Mouse (Mus musculus) heart, postnatal 0 days (tissue): ENCODE data around the gene Rpn1. TPM values are rescaled to one million over a fixed set of nuclear protein-coding genes. Genes with fewer than 3 reads are reported as not detected.

Experiments used
- ATAC-seq: fragments of 200-750 bp; cut with Nextera tagmentation; 2 replicates; pipeline ENCODE4 v1.8.0; 2017; ENCODE audit warnings: low read depth, moderate number of reproducible peaks, moderate library complexity; ENCODE audit not compliant: insufficient read depth
- DNase-seq: peaks from one replicate; pipeline ENCODE4 v3.0.0-alpha.2; 2016; ENCODE audit warnings: low spot score
- H3K27ac ChIP-seq: fragments of 300-500 bp; sonication (generic); 2 replicates; pipeline ENCODE4 v1.5.1; 2014; ENCODE audit warnings: low read depth, mild to moderate bottlenecking
- H3K27me3 ChIP-seq: fragments of 300-500 bp; sonication (generic); 2 replicates; pipeline ENCODE4 v1.6.1; 2014; ENCODE audit warnings: low read length, mixed read lengths; ENCODE audit not compliant: control insufficient read depth, insufficient read depth
- H3K36me3 ChIP-seq: fragments of 300-500 bp; sonication (generic); replicated peaks from 2 replicates; pipeline ENCODE4 v1.6.1; 2014; ENCODE audit warnings: low read length, mixed read lengths; ENCODE audit not compliant: control insufficient read depth, insufficient read depth
- H3K4me1 ChIP-seq: fragments of 300-500 bp; sonication (generic); 2 replicates; pipeline ENCODE4 v1.6.1; 2014; ENCODE audit warnings: antibody characterized with exemption; ENCODE audit not compliant: control insufficient read depth, insufficient read depth
- H3K4me2 ChIP-seq: fragments of 300-500 bp; sonication (generic); 2 replicates; pipeline ENCODE4 v1.6.1; 2014; ENCODE audit warnings: low read depth, mild to moderate bottlenecking, low read length, moderate library complexity
- H3K4me3 ChIP-seq: fragments of 300-500 bp; sonication (generic); 2 replicates; pipeline ENCODE4 v1.5.1; 2014; ENCODE audit warnings: low read depth, low read length
- H3K9ac ChIP-seq: fragments of 300-500 bp; sonication (generic); replicated peaks from 2 replicates; pipeline ENCODE4 v1.6.1; 2014; ENCODE audit warnings: low read depth, low read length, mixed read lengths
- H3K9me3 ChIP-seq: fragments of 300-500 bp; sonication (generic); replicated peaks from 2 replicates; pipeline ENCODE4 v1.6.1; 2016; ENCODE audit warnings: low read length; ENCODE audit not compliant: control insufficient read depth
- CTCF ChIP-seq: IDR thresholded peaks from 2 replicates; pipeline ENCODE4 v1.5.1; 2016; ENCODE audit warnings: antibody characterized with exemption, control low read depth, low read depth
- EP300 ChIP-seq: IDR thresholded peaks from 2 replicates; pipeline ENCODE4 v1.6.1; 2016; ENCODE audit warnings: antibody characterized with exemption, low read depth
- WGBS: fragments of 180-500 bp; shearing (Covaris S2); extraction: QIAGEN DNeasy Blood & Tissue Kit; methylation state at CpG from one replicate; pipeline ENCODE4 v1.1.7; 2014; 5-methylcytosine and 5-hydroxymethylcytosine counted together
- polyA plus RNA-seq: library from polyadenylated mRNA; unstranded; fragments of >200 nt; fragmentation: Nextera tagmentation; extraction: Ambion mirVana; gene quantifications from 2 replicates; pipeline ENCODE4 v1.2.1, GENCODE M21; 2015
- total RNA-seq: library from RNA; depleted of rRNA; stranded (reverse); fragments of >200 nt; gene quantifications from 2 replicates; pipeline ENCODE4 v1.2.3, GENCODE M21; 2014; ENCODE audit warnings: low replicate concordance

Gene Rpn1
- total and polyA plus RNA-seq, 2 experiments from 2014 or later, result 99.0 to 133 TPM

GRCm38 (mm10) chr6:88105783-88106611 is 21.7 kb downstream of the Rpn1 start:
- ATAC-seq (peak; percentile 90), DNase-seq (peak; percentile 96)
- 9% methylated on average over 32 of the region's 32 CpGs for WGBS
- TF ChIP-seq EP300 (no peak), CTCF (peak; percentile 99)
- Histone ChIP-seq H3K4me2 (peak overlapping the region; percentile 51), H3K36me3 (peaks cover 36% of the 10 kb centered on the region), H3K9ac (peak overlapping the region; percentile 42), H3K4me1 (no peaks in the 10 kb centered on the region), H3K4me3 (peak overlapping the region; percentile 17; the same call in 1 of the 2 replicates), H3K9me3 (no peaks in the 10 kb centered on the region), H3K27me3 (no peaks in the 10 kb centered on the region), H3K27ac (0 out of 2 replicates have a peak overlapping the region, but pooled peaks have one; percentile 22)

GRCm38 (mm10) chr6:88106612-88107123 is 22.4 kb downstream of the Rpn1 start:
- no peaks in the 10 kb centered on the region for H3K9me3 ChIP-seq
- no peaks in the 10 kb centered on the region for H3K27me3 ChIP-seq
- TF ChIP-seq CTCF (no peak), EP300 (no peak)
- H3K4me3 ChIP-seq, result no peak overlapping the region
- H3K9ac ChIP-seq, result peak overlapping the region; percentile 42; the same call in 1 of the 2 replicates
- DNase-seq, result no peak
- H3K36me3 ChIP-seq, result peaks cover 30% of the 10 kb centered on the region
- no peak overlapping the region for H3K27ac ChIP-seq
- H3K4me1 ChIP-seq, result no peaks in the 10 kb centered on the region
- no peak overlapping the region for H3K4me2 ChIP-seq
- peak; percentile 13; the same call in 1 of the 2 replicates for ATAC-seq
- WGBS, result 93% methylated on average over 12 of the region's 12 CpGs

GRCm38 (mm10) chr6:88107661-88108535 is 23.6 kb downstream of the Rpn1 start:
- Histone ChIP-seq H3K27me3 (0 out of 2 replicates have a peak, but pooled peaks cover 4% of the 10 kb centered on the region), H3K27ac (no peak overlapping the region), H3K4me1 (no peaks in the 10 kb centered on the region), H3K9ac (no peak overlapping the region), H3K36me3 (peaks cover 18% of the 10 kb centered on the region), H3K9me3 (no peaks in the 10 kb centered on the region), H3K4me3 (no peak overlapping the region), H3K4me2 (no peak overlapping the region)
- ATAC-seq (no peak), DNase-seq (no peak)
- TF ChIP-seq CTCF (no peak), EP300 (no peak)
- 70% methylated on average over 10 of the region's 10 CpGs for WGBS

- Histone ChIP-seq H3K4me2 (no peak overlapping the region), H3K27me3 (0 out of 2 replicates have a peak, but pooled peaks cover 9% of the 10 kb centered on the region), H3K27ac (no peak overlapping the region), H3K4me3 (no peak overlapping the region), H3K4me1 (no peaks in the 10 kb centered on the region), H3K36me3 (no peaks in the 10 kb centered on the region), H3K9ac (no peak overlapping the region), H3K9me3 (no peaks in the 10 kb centered on the region)
- TF ChIP-seq CTCF, result peak; percentile 83
- no peak for TF ChIP-seq EP300
- 34% methylated on average over 7 of the region's 7 CpGs for WGBS
- ATAC-seq (peak; percentile 70), DNase-seq (peak; percentile 66)
These were observed 28.9 kb downstream of the Rpn1 start for GRCm38 (mm10) chr6:88113139-88113538.

GRCm38 (mm10) chr6:88114414-88114813 is 30.1 kb downstream of the Rpn1 start:
- no peak for TF ChIP-seq EP300
- TF ChIP-seq CTCF, result no peak
- Histone ChIP-seq H3K4me3 (no peak overlapping the region), H3K9me3 (no peaks in the 10 kb centered on the region), H3K4me2 (no peak overlapping the region), H3K27me3 (0 out of 2 replicates have a peak, but pooled peaks cover 9% of the 10 kb centered on the region), H3K27ac (no peak overlapping the region), H3K9ac (no peak overlapping the region), H3K36me3 (no peaks in the 10 kb centered on the region), H3K4me1 (no peaks in the 10 kb centered on the region)
- 79% methylated on average over 5 of the region's 5 CpGs for WGBS
- DNase-seq (no peak), ATAC-seq (no peak)
